Mouse (Mus musculus): Measurements from ENCODE around the gene Fam228a. TPM values are rescaled to one million over a fixed set of nuclear protein-coding genes. Genes with fewer than 3 reads are reported as not detected.

The Fam228a gene
- total RNA-seq, 2 experiments from 2014 or later, result not detected

GRCm38 (mm10) chr12:4664929-4665674, 73.1 kb downstream of the Fam228a start:
- no peak for ATAC-seq (replicated peaks; ENCODE audit: low FRiP score, poor library complexity, severe bottlenecking)

Other genes starting within 250 kb of the Fam228a start
- 49.5 and 71.7 TPM in 2 replicates for gene Itsn2, start 145.8 kb downstream of the Fam228a start, total RNA-seq (2015; ENCODE audit: low replicate concordance)
- gene Itsn2, start 145.8 kb downstream of the Fam228a start, total RNA-seq (2017; ENCODE audit: low replicate concordance), result 49.2 and 64.0 TPM in 2 replicates
- not detected in 2 replicates for gene Gm3625, start 145.5 kb downstream of the Fam228a start, total RNA-seq (2015; ENCODE audit: low replicate concordance)
- not detected in 2 replicates for gene Gm3625, start 145.5 kb downstream of the Fam228a start, total RNA-seq (2017; ENCODE audit: low replicate concordance)
- not detected in 2 replicates for gene Pfn4, start 30.6 kb upstream of the Fam228a start, total RNA-seq (2015; ENCODE audit: low replicate concordance)
- not detected in 2 replicates for gene Pfn4, start 30.6 kb upstream of the Fam228a start, total RNA-seq (2017; ENCODE audit: low replicate concordance)
- gene Fam228b, start 30.8 kb upstream of the Fam228a start, total RNA-seq (2015; ENCODE audit: low replicate concordance), result not detected in 2 replicates
- gene Fam228b, start 30.8 kb upstream of the Fam228a start, total RNA-seq (2017; ENCODE audit: low replicate concordance), result 0.90 TPM in 1 of 2 replicates, not detected in the other
- 82.2 and 163 TPM in 2 replicates for gene Sf3b6, start 79.1 kb upstream of the Fam228a start, total RNA-seq (2015; ENCODE audit: low replicate concordance)
- gene Sf3b6, start 79.1 kb upstream of the Fam228a start, total RNA-seq (2017; ENCODE audit: low replicate concordance), result 50.3 and 108 TPM in 2 replicates
- gene Fkbp1b, start 103.2 kb upstream of the Fam228a start, total RNA-seq (2015; ENCODE audit: low replicate concordance), result not detected in 2 replicates
- 0.15 and 0.90 TPM in 2 replicates for gene Fkbp1b, start 103.2 kb upstream of the Fam228a start, total RNA-seq (2017; ENCODE audit: low replicate concordance)
- 2.1 and 16.9 TPM in 2 replicates for gene Wdcp, start 104.9 kb upstream of the Fam228a start, total RNA-seq (2015; ENCODE audit: low replicate concordance)
- 0.15 and 0.39 TPM in 2 replicates for gene Wdcp, start 104.9 kb upstream of the Fam228a start, total RNA-seq (2017; ENCODE audit: low replicate concordance)
- 277 and 292 TPM in 2 replicates for gene Mfsd2b, start 135.9 kb upstream of the Fam228a start, total RNA-seq (2015; ENCODE audit: low replicate concordance)
- gene Mfsd2b, start 135.9 kb upstream of the Fam228a start, total RNA-seq (2017; ENCODE audit: low replicate concordance), result 253 and 262 TPM in 2 replicates
- 31.4 and 36.4 TPM in 2 replicates for gene Ubxn2a, start 169.3 kb upstream of the Fam228a start, total RNA-seq (2015; ENCODE audit: low replicate concordance)
- gene Ubxn2a, start 169.3 kb upstream of the Fam228a start, total RNA-seq (2017; ENCODE audit: low replicate concordance), result 44.9 and 72.6 TPM in 2 replicates
- gene Atad2b, start 178.9 kb upstream of the Fam228a start, total RNA-seq (2015; ENCODE audit: low replicate concordance), result 72.4 and 96.0 TPM in 2 replicates
- gene Atad2b, start 178.9 kb upstream of the Fam228a start, total RNA-seq (2017; ENCODE audit: low replicate concordance), result 96.5 and 105 TPM in 2 replicates

All from erythroid progenitor cell, adult 5-6 weeks (primary cell).